Mouse (Mus musculus) cerebellum, adult 2 months (tissue): ENCODE data around the gene Ctso. TPM values are rescaled to one million over a fixed set of nuclear protein-coding genes. Genes with fewer than 3 reads are reported as not detected.

Experiments
- DNase-seq, 2 experiments: peaks; one replicate each; pipeline ENCODE4 v3.0.0; 2021
- H3K27ac ChIP-seq: fragments of 200-500 bp; 2 replicates; pipeline ENCODE4 v1.5.1; 2012; ENCODE audit warnings: low read length, control low read depth, inconsistent platforms; ENCODE audit not compliant: insufficient read depth
- H3K27me3 ChIP-seq: fragments of 200-500 bp; 2 replicates; pipeline ENCODE4 v1.6.1; 2012; ENCODE audit warnings: inconsistent platforms, mild to moderate bottlenecking, low read length, moderate library complexity; ENCODE audit not compliant: control insufficient read depth, insufficient read depth
- H3K4me1 ChIP-seq: fragments of 200-500 bp; 2 replicates; pipeline ENCODE4 v1.6.1; 2011; ENCODE audit warnings: low read length; ENCODE audit not compliant: control insufficient read depth, insufficient read depth
- H3K4me3 ChIP-seq: fragments of 200-500 bp; replicated peaks from 2 replicates; pipeline ENCODE3; 2011; ENCODE audit warnings: mild to moderate bottlenecking, low read depth, low read length, control low read depth; ENCODE audit not compliant: insufficient read depth
- CTCF ChIP-seq: fragments of 200-500 bp; IDR thresholded peaks from 2 replicates; pipeline ENCODE4 v1.5.1; 2011; ENCODE audit warnings: low read depth, mild to moderate bottlenecking, control low read depth, low read length, moderate library complexity, borderline replicate concordance; ENCODE audit not compliant: insufficient read depth
- POLR2A ChIP-seq: fragments of 200-500 bp; IDR thresholded peaks from 2 replicates; pipeline ENCODE4 v1.6.1; 2011; ENCODE audit warnings: low read length, control low read depth, borderline replicate concordance; ENCODE audit not compliant: insufficient read depth
- WGBS: fragments of 180-500 bp; shearing (Covaris S2); methylation state at CpG from one replicate; pipeline ENCODE4 v1.1.7; 2018; 5-methylcytosine and 5-hydroxymethylcytosine counted together
- polyA plus RNA-seq: library from polyadenylated mRNA; depleted of rRNA; stranded (reverse); fragments of >200 nt; gene quantifications from 2 replicates; pipeline ENCODE4 v1.2.3, GENCODE M21; 2012

Gene Ctso
- polyA plus RNA-seq, 1 experiment, result 19.4 TPM

DNA sequence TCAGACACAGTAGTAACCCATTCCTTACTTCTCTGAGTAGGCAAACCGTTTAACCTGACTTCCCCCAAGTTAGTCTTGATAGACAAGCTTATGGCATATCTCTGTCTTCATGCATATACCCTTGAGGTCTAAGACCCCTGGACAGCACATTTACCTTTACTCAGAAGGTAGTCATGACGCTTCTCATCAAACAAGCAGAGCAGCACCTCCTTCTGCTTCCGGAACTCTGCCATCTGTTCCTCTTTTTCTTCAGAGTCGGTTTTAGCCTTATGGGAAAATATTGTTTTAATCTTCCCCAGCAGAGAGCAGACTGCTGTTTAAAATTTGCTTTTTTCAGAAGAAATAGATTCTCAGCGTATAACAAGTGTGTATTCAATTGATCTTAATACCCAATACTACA lies 31.4 kb downstream of the Ctso start:
- peaks cover 4% of the 10 kb centered on the region; the same call in 1 of the 2 replicates for H3K4me1 ChIP-seq
- no peaks in the 10 kb centered on the region for H3K27me3 ChIP-seq
- H3K4me3 ChIP-seq, result no peak overlapping the region
- H3K27ac ChIP-seq, result no peak overlapping the region
- peak; percentile 15 to 61 for DNase-seq
- TF ChIP-seq CTCF (no peak), POLR2A (no peak)
- WGBS, result 26% methylated on average over 5 of the region's 5 CpGs

DNA sequence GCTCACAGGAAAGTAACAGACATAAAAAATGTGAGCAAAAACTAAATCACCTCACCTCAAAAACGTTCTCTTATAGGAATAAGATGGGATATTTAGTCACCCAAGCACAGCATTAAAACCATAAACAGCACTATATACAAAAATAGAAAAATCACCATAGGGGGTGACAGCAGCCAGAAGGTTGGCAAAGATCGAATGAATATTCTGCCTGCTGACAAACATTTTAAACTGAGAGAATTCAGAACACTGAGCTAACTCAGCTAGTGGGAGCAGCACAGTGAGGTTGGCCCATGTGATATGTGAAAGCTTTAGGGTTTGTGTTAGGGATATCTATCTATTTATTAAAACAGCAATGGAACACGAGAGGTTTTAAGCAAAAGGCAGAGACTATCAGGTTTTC lies 32.2 kb downstream of the Ctso start:
- no peaks in the 10 kb centered on the region for H3K27me3 ChIP-seq
- DNase-seq, result peak; percentile 48 to 84
- TF ChIP-seq CTCF (no peak), POLR2A (no peak)
- H3K4me3 ChIP-seq, result no peak overlapping the region
- peak overlapping the region; percentile 95 for H3K27ac ChIP-seq
- peaks cover 4% of the 10 kb centered on the region; the same call in 1 of the 2 replicates for H3K4me1 ChIP-seq
- 9% methylated on average over 3 of the region's 3 CpGs for WGBS

DNA sequence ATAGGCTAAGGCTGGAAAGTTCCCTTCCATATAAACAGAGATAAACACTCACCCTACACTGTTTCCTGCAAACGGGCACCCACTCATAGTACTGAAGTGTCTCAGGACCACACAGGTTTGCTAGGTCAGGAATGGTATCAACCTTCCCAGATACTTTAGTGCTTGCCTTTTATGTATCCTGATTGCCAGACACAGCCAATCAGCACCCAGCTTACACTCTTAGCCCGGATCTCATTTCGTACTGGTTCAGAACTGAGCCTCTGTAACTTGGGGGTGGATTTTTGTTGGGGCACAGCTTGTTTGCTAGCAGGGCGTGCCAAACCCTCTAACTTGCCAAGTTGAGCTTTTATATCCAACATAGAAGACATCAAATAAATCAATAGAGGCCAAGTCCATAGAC lies 43.2 kb downstream of the Ctso start:
- H3K4me3 ChIP-seq, result no peak overlapping the region

DNA sequence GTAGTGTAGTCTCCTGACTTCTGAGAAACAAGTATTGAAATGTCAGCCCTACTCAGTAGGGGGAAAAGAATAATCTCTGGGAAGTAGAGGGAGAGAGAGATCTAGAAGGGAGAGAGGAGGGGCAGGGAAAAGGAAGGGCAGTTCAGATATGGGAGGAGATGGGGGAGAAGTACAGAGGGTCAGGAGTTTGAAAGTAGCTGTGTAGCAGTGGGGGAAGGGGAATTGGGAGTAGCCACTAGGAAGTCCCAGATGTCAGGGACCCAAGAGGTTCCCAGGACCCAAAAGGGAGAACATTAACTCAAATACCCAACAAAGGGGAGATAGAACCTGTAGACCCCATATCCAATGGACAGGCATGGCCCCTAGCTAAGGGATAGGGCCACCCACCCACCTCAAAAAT lies 43.7 kb downstream of the Ctso start, which contains the start of gene Tdo2:
Gene Tdo2, minus strand, starts transcription at position 101 of the 400 bp plus-strand sequence.
- Histone ChIP-seq H3K27ac (no peak within 1 kb of the TSS), H3K4me3 (no peak within 1 kb of the TSS), H3K27me3 (no peaks in the 10 kb centered on the region), H3K4me1 (no peaks in the 10 kb centered on the region)
- TF ChIP-seq CTCF (no peak), POLR2A (no peak)
- no peak for DNase-seq

More for the DNA sequence above, 43.2 kb downstream of the Ctso start:
- DNase-seq, result no peak
- 76% methylated on average over 4 of the region's 4 CpGs for WGBS
- Histone ChIP-seq H3K27ac (no peak overlapping the region), H3K27me3 (no peaks in the 10 kb centered on the region), H3K4me1 (no peaks in the 10 kb centered on the region)
- TF ChIP-seq CTCF (no peak), POLR2A (no peak)

DNA sequence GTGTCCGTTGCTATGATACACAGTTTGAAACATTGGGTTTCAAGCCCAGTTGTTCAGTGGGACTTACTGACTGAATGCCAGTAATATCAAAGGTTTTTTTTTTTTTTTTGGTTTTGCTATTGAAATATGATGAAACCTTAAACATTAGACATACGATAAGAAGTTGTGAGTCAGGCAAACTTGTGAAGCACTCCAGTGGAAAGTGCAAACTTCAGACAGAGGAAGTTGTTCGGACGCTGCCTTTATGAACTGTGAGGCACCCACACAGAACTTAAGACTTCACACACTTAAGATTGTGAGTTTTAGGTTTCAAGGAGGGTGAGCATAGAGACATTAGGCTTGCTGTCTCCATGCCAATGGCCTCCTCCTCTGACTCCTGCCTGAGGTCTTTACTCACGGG lies 49.2 kb downstream of the Ctso start:
- Histone ChIP-seq H3K4me1 (no peaks in the 10 kb centered on the region), H3K4me3 (no peak overlapping the region), H3K27me3 (no peaks in the 10 kb centered on the region), H3K27ac (no peak overlapping the region)
- TF ChIP-seq CTCF (no peak), POLR2A (no peak)
- DNase-seq, result no peak
- WGBS, result 82% methylated on average over 5 of the region's 5 CpGs

DNA sequence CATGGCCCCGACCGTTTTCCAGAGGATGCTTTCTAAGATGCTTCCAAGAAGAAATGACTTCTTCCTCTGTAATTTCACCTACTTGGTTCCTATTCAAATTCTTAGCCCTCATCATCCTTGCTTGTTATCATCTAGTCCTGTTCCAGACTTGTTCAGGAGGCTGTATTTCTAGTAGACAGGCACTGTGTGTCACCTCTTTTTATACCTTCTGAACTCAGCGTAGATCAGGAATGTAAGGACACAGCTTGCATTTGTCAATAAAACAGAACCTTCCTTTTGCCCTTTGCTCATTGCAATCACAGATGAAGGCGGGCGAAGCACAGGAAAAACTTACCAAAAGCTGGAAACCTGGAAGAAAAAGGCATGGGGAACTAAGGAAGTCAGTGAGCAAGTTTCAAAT lies 49.6 kb downstream of the Ctso start, which contains the start of gene Asic5:
Gene Asic5, plus strand, starts transcription at position 301 of the 400 bp plus-strand sequence.
- no peak for DNase-seq
- Histone ChIP-seq H3K27me3 (no peaks in the 10 kb centered on the region), H3K4me1 (no peaks in the 10 kb centered on the region), H3K27ac (no peak within 1 kb of the TSS), H3K4me3 (no peak within 1 kb of the TSS)
- WGBS, result 87% methylated on average over 5 of the region's 5 CpGs
- TF ChIP-seq CTCF (no peak), POLR2A (no peak)

DNA sequence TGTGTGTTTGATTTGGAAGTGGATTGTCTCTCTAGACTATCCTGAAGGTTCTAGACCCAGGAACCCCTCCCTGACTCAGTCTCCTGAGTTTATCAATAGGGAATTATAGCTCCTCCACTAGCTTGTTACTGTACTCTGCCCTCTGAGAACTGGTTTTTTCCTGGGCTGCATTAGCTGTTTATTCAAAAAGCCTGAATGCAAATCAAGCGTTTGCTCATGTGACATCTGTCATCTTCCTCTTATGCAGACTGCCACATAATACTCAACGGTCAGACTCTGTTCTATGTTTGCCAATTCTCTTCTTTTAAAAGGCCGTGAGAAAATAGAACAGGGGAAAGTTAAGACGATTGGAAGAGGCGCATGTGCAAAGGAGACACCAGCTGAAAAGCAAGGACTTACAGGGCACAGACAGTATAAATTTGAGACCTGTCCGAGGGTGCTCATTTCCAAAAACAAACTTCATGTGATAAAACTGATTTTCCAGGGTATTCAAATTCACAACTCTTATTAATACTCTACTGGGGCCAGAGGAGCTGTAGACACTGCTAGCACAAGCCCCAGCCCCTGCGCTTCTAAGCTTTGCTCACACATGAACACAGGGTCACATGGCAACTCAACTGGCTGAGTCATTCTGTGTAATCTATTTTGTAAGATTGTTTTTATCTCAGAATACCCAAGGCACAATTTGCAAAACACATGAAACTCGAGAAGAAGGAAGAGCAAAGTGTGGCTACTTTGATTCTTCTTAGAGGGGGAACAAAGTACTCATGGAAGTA lies 50.9 kb downstream of the Ctso start:
- Histone ChIP-seq H3K4me3 (no peak overlapping the region), H3K27me3 (no peaks in the 10 kb centered on the region), H3K27ac (no peak overlapping the region), H3K4me1 (no peaks in the 10 kb centered on the region)
- 51% methylated on average over 8 of the region's 8 CpGs for WGBS
- DNase-seq, result no peak
- TF ChIP-seq POLR2A, result no peak
- no peak for TF ChIP-seq CTCF

DNA sequence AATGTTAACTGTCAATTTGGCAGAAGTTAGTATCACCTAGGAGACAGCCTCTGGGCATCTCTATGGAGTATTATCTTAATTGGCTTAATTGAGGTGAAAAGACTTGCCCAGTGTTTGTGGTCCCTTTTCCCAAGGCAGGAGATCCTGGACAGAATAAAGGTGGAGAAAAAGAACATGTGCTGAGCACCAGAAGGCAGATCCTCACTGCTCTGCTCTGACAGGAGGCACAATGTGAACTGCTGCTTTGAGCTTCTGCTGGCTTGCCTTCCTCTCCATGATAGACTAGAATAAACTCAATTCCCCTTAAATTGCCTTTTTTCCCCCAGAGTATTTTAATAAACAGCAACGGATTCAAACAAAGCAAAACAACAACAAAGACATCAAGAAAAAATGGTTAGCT lies 52.7 kb downstream of the Ctso start:
- no peak overlapping the region for H3K4me3 ChIP-seq
- WGBS, result 23% methylated on average over 1 of the region's 1 CpGs
- no peak overlapping the region for H3K27ac ChIP-seq
- H3K4me1 ChIP-seq, result no peaks in the 10 kb centered on the region
- no peaks in the 10 kb centered on the region for H3K27me3 ChIP-seq
- no peak for DNase-seq
- TF ChIP-seq CTCF (no peak), POLR2A (no peak)
